Mouse (Mus musculus): ENCODE measurements around the gene Ano10. TPM values are rescaled to one million over a fixed set of nuclear protein-coding genes. Genes with fewer than 3 reads are reported as not detected.
A peak's percentile ranks its signal among the peaks of the same experiment; 100 is the strongest.
"Not testable (repeated sequence)": the region's sequence is repeated elsewhere in the genome, so short reads cannot be mapped to it uniquely, and the experiment has no call there.

The Ano10 gene
- polyA plus RNA-seq, 1 experiment from 2014 or later: 26.3 TPM

DNA sequence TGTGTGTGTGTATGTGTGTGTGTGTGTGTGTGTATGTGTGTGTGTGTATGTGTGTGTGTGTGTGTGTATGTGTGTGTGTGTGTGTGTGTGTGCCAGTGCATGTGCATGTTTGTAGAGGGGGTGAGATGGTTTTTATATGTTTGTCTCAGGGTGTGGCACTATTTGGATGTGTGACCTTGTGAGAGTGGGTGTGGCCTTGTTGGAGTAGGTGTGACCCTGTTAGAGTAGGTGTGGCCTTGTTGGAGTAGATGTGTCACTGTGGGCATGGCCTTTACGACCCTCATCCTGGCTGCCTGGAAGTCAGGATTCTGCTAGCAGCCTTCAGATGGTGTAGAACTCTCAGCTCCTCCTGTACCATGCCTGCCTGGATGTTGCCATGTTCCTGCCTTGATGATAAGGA lies 18.9 kb upstream of the Ano10 start:
- not testable (repeated sequence) for H3K27me3 ChIP-seq (replicated peaks; ENCODE audit: low read depth, poor library complexity, severe bottlenecking); H3K36me3 ChIP-seq (replicated peaks); H3K4me3 ChIP-seq; H3K27ac ChIP-seq (replicated peaks); DNase-seq (ENCODE audit: low spot score); H3K9me3 ChIP-seq
- 86% methylated on average over 1 of the region's 1 CpGs for WGBS
- H3K4me1 ChIP-seq: peaks cover 26% of the 10 kb centered on the region

DNA sequence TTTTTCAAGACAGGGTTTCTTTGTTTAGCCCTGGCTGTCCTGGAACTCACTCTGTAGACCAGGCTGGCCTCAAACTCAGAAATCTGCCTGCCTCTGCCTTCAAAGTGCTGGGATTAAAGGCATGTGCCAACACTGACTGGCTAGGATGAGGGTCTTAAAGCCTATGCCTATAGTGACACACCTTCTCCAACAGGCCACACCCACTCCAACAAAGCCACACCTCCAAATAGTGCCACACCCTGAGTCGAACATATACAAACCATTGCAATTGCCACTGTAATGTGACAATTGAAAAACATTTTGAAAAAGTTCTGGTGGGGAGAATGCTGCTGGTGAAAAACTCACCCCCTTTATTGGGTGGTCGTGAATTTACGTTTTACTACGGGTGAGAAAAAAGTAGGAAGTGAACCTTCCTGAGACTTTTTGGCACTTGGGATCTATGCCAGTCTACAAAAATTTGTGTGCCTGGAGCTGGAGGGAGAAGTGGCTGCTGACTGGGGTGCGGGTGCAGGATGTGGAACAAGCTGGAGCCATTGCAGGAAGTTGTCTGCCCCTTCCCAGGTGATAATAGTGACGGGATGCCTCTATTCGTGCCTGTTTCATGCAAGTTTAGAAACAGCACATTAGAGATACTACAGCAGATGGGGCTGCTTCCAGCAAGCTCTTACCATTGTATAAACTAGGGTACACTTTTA lies 18.2 kb upstream of the Ano10 start:
- no peak overlapping the region for H3K4me3 ChIP-seq
- no peaks in the 10 kb centered on the region for H3K36me3 ChIP-seq (replicated peaks)
- 0 out of 2 replicates have a peak, but pooled peaks cover 5% of the 10 kb centered on the region for H3K27me3 ChIP-seq (replicated peaks; ENCODE audit: low read depth, poor library complexity, severe bottlenecking)
- DNase-seq (ENCODE audit: low spot score): no peak
- no peak overlapping the region for H3K27ac ChIP-seq (replicated peaks)
- WGBS: 89% methylated on average over 7 of the region's 7 CpGs
- no peaks in the 10 kb centered on the region for H3K9me3 ChIP-seq
- peaks cover 26% of the 10 kb centered on the region for H3K4me1 ChIP-seq

GRCm38 (mm10) chr9:122311051-122311760 lies 17.0 kb upstream of the Ano10 start:
- H3K4me1 ChIP-seq: peaks cover 26% of the 10 kb centered on the region
- H3K27me3 ChIP-seq (replicated peaks; ENCODE audit: low read depth, poor library complexity, severe bottlenecking): 0 out of 2 replicates have a peak, but pooled peaks cover 5% of the 10 kb centered on the region
- DNase-seq (ENCODE audit: low spot score): no peak
- peak overlapping the region; percentile 90 for H3K27ac ChIP-seq (replicated peaks)
- H3K36me3 ChIP-seq (replicated peaks): no peaks in the 10 kb centered on the region
- peak overlapping the region; percentile 59 for H3K4me3 ChIP-seq
- H3K9me3 ChIP-seq: no peaks in the 10 kb centered on the region
- 67% methylated on average over 7 of the region's 7 CpGs for WGBS

GRCm38 (mm10) chr9:122310613-122311049 lies 16.4 kb upstream of the Ano10 start:
- Histone ChIP-seq H3K27ac (replicated peaks) (peak overlapping the region; percentile 90), H3K4me1 (peaks cover 26% of the 10 kb centered on the region), H3K4me3 (peak overlapping the region; percentile 59), H3K36me3 (replicated peaks) (no peaks in the 10 kb centered on the region), H3K27me3 (replicated peaks; ENCODE audit: low read depth, poor library complexity, severe bottlenecking) (0 out of 2 replicates have a peak, but pooled peaks cover 5% of the 10 kb centered on the region), H3K9me3 (no peaks in the 10 kb centered on the region)
- 7% methylated on average over 19 of the region's 19 CpGs for WGBS
- DNase-seq (ENCODE audit: low spot score): peak; percentile 89

GRCm38 (mm10) chr9:122309013-122309980 lies 15.1 kb upstream of the Ano10 start:
- no peak overlapping the region for H3K27ac ChIP-seq (replicated peaks)
- H3K4me1 ChIP-seq: peaks cover 19% of the 10 kb centered on the region
- DNase-seq (ENCODE audit: low spot score): no peak
- no peak overlapping the region for H3K4me3 ChIP-seq
- 0 out of 2 replicates have a peak, but pooled peaks cover 5% of the 10 kb centered on the region for H3K27me3 ChIP-seq (replicated peaks; ENCODE audit: low read depth, poor library complexity, severe bottlenecking)
- 76% methylated on average over 14 of the region's 14 CpGs for WGBS
- no peaks in the 10 kb centered on the region for H3K9me3 ChIP-seq
- H3K36me3 ChIP-seq (replicated peaks): no peaks in the 10 kb centered on the region

- H3K9me3 ChIP-seq: no peaks in the 10 kb centered on the region
- no peak overlapping the region for H3K4me3 ChIP-seq
- DNase-seq (ENCODE audit: low spot score): no peak
- 0 out of 2 replicates have a peak, but pooled peaks cover 5% of the 10 kb centered on the region for H3K27me3 ChIP-seq (replicated peaks; ENCODE audit: low read depth, poor library complexity, severe bottlenecking)
- H3K4me1 ChIP-seq: peaks cover 7% of the 10 kb centered on the region
- no peak overlapping the region for H3K27ac ChIP-seq (replicated peaks)
- WGBS: 84% methylated on average over 3 of the region's 3 CpGs
- H3K36me3 ChIP-seq (replicated peaks): no peaks in the 10 kb centered on the region
Measured at GRCm38 (mm10) chr9:122305302-122305701, 11.1 kb upstream of the Ano10 start.

- no peak overlapping the region for H3K4me3 ChIP-seq
- H3K27ac ChIP-seq (replicated peaks): no peak overlapping the region
- 89% methylated on average over 5 of the region's 5 CpGs for WGBS
- no peaks in the 10 kb centered on the region for H3K27me3 ChIP-seq (replicated peaks; ENCODE audit: low read depth, poor library complexity, severe bottlenecking)
- no peaks in the 10 kb centered on the region for H3K9me3 ChIP-seq
- peaks cover 12% of the 10 kb centered on the region for H3K4me1 ChIP-seq
- DNase-seq (ENCODE audit: low spot score): no peak
- H3K36me3 ChIP-seq (replicated peaks): no peaks in the 10 kb centered on the region
Measured at GRCm38 (mm10) chr9:122296169-122296568, 1.9 kb upstream of the Ano10 start.

GRCm38 (mm10) chr9:122295396-122295795 lies 1.2 kb upstream of the Ano10 start:
- DNase-seq (ENCODE audit: low spot score): no peak
- Histone ChIP-seq H3K36me3 (replicated peaks) (no peaks in the 10 kb centered on the region), H3K27me3 (replicated peaks; ENCODE audit: low read depth, poor library complexity, severe bottlenecking) (no peaks in the 10 kb centered on the region), H3K4me1 (peaks cover 12% of the 10 kb centered on the region), H3K4me3 (no peak overlapping the region), H3K27ac (replicated peaks) (no peak overlapping the region), H3K9me3 (no peaks in the 10 kb centered on the region)

- no peaks in the 10 kb centered on the region for H3K36me3 ChIP-seq (replicated peaks)
- no peaks in the 10 kb centered on the region for H3K9me3 ChIP-seq
- H3K27ac ChIP-seq (replicated peaks): peak overlapping the region; percentile 90
- no peaks in the 10 kb centered on the region for H3K27me3 ChIP-seq (replicated peaks; ENCODE audit: low read depth, poor library complexity, severe bottlenecking)
- DNase-seq (ENCODE audit: low spot score): no peak
- WGBS: under 1% methylated on average over 23 of the region's 23 CpGs
- peak overlapping the region; percentile 86 for H3K4me3 ChIP-seq
- peaks cover 12% of the 10 kb centered on the region for H3K4me1 ChIP-seq
Measured at GRCm38 (mm10) chr9:122293865-122294241, 370 bp downstream of the Ano10 start.

DNA sequence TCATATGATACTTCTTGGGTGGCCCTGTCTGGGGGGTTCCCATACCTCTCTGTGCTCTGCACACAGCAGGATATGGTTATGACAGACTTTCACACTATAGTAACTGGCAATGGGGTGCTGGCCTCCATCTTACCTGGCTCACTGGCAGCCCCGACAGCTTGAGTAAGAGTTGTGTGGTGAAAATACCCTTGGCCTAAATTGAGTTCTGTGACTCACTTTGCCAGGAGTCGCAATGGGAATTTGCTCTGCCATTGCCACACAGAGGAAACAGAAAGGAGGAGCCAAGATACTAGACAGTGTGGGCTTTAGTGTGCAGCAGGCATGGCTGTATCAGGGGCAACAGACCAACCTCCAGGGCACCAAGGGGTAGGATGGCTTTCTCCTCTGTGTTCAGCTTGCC lies 4.0 kb downstream of the Ano10 start:
- DNase-seq (ENCODE audit: low spot score): no peak
- H3K4me1 ChIP-seq: peaks cover 28% of the 10 kb centered on the region
- H3K9me3 ChIP-seq: no peaks in the 10 kb centered on the region
- H3K27ac ChIP-seq (replicated peaks): no peak overlapping the region
- no peak overlapping the region for H3K4me3 ChIP-seq
- no peaks in the 10 kb centered on the region for H3K27me3 ChIP-seq (replicated peaks; ENCODE audit: low read depth, poor library complexity, severe bottlenecking)
- 92% methylated on average over 2 of the region's 2 CpGs for WGBS
- H3K36me3 ChIP-seq (replicated peaks): no peaks in the 10 kb centered on the region

GRCm38 (mm10) chr9:122288416-122288815 lies 5.8 kb downstream of the Ano10 start:
- H3K27ac ChIP-seq (replicated peaks): no peak overlapping the region
- H3K9me3 ChIP-seq: no peaks in the 10 kb centered on the region
- H3K36me3 ChIP-seq (replicated peaks): no peaks in the 10 kb centered on the region
- peaks cover 30% of the 10 kb centered on the region for H3K4me1 ChIP-seq
- 48% methylated on average over 3 of the region's 3 CpGs for WGBS
- no peak for DNase-seq (ENCODE audit: low spot score)
- no peaks in the 10 kb centered on the region for H3K27me3 ChIP-seq (replicated peaks; ENCODE audit: low read depth, poor library complexity, severe bottlenecking)
- H3K4me3 ChIP-seq: no peak overlapping the region

- H3K4me1 ChIP-seq: peaks cover 26% of the 10 kb centered on the region
- no peak overlapping the region for H3K4me3 ChIP-seq
- no peaks in the 10 kb centered on the region for H3K9me3 ChIP-seq
- DNase-seq (ENCODE audit: low spot score): no peak
- H3K27ac ChIP-seq (replicated peaks): no peak overlapping the region
- H3K27me3 ChIP-seq (replicated peaks; ENCODE audit: low read depth, poor library complexity, severe bottlenecking): no peaks in the 10 kb centered on the region
- H3K36me3 ChIP-seq (replicated peaks): no peaks in the 10 kb centered on the region
- WGBS: 96% methylated on average over 3 of the region's 3 CpGs
Measured at GRCm38 (mm10) chr9:122287526-122287925, 6.7 kb downstream of the Ano10 start.

Data from embryonic facial prominence, embryonic 10.5 days (tissue).